Mouse (Mus musculus): ENCODE measurements at regions not wholly inside any gene's neighbourhood (a gene's known extent, or its start where the extent isn't known, plus 50 kb on each side); places are given as distances from the start of the nearest gene placed in this dataset.
"Not testable (repeated sequence)": the region's sequence is repeated elsewhere in the genome, so short reads cannot be mapped to it uniquely, and the experiment has no call there.

- no peaks in the 10 kb centered on the region for H3K4me1 ChIP-seq (replicated peaks)
- no peak overlapping the region for H3K4me2 ChIP-seq
- 76% methylated on average over 4 of the region's 4 CpGs for WGBS
- H3K4me3 ChIP-seq: no peak overlapping the region
- H3K36me3 ChIP-seq: no peaks in the 10 kb centered on the region
- no peaks in the 10 kb centered on the region for H3K9me3 ChIP-seq (replicated peaks)
- no peak overlapping the region for H3K27ac ChIP-seq (ENCODE audit: poor library complexity, severe bottlenecking)
- no peaks in the 10 kb centered on the region for H3K27me3 ChIP-seq (replicated peaks)
- no peak overlapping the region for H3K9ac ChIP-seq
- no peak for ATAC-seq (ENCODE audit: insufficient number of reproducible peaks, low FRiP score)
Observed at GRCm38 (mm10) chr13:72231032-72231591, 267.6 kb upstream of the Irx1 start.

GRCm38 (mm10) chr13:72232080-72232479 is 268.6 kb upstream of the Irx1 start:
- Histone ChIP-seq H3K36me3 (no peaks in the 10 kb centered on the region), H3K27me3 (replicated peaks) (no peaks in the 10 kb centered on the region), H3K4me3 (no peak overlapping the region), H3K4me2 (no peak overlapping the region), H3K9me3 (replicated peaks) (no peaks in the 10 kb centered on the region), H3K4me1 (replicated peaks) (no peaks in the 10 kb centered on the region), H3K9ac (no peak overlapping the region), H3K27ac (ENCODE audit: poor library complexity, severe bottlenecking) (no peak overlapping the region)
- no peak for ATAC-seq (ENCODE audit: insufficient number of reproducible peaks, low FRiP score)

GRCm38 (mm10) chr13:72241919-72242318 is 278.4 kb upstream of the Irx1 start:
- no peak overlapping the region for H3K27ac ChIP-seq (ENCODE audit: poor library complexity, severe bottlenecking)
- H3K9ac ChIP-seq: no peak overlapping the region
- ATAC-seq (ENCODE audit: insufficient number of reproducible peaks, low FRiP score): no peak
- no peak overlapping the region for H3K4me2 ChIP-seq
- H3K4me3 ChIP-seq: no peak overlapping the region
- H3K36me3 ChIP-seq: no peaks in the 10 kb centered on the region
- H3K9me3 ChIP-seq (replicated peaks): no peaks in the 10 kb centered on the region
- WGBS: 77% methylated on average over 3 of the region's 3 CpGs
- H3K27me3 ChIP-seq (replicated peaks): no peaks in the 10 kb centered on the region
- no peaks in the 10 kb centered on the region for H3K4me1 ChIP-seq (replicated peaks)

GRCm38 (mm10) chr13:72250419-72250818 is 286.9 kb upstream of the Irx1 start:
- no peak overlapping the region for H3K27ac ChIP-seq (ENCODE audit: poor library complexity, severe bottlenecking)
- no peaks in the 10 kb centered on the region for H3K27me3 ChIP-seq (replicated peaks)
- H3K4me2 ChIP-seq: no peak overlapping the region
- H3K4me1 ChIP-seq (replicated peaks): no peaks in the 10 kb centered on the region
- ATAC-seq (ENCODE audit: insufficient number of reproducible peaks, low FRiP score): no peak
- no peaks in the 10 kb centered on the region for H3K9me3 ChIP-seq (replicated peaks)
- H3K36me3 ChIP-seq: no peaks in the 10 kb centered on the region
- no peak overlapping the region for H3K4me3 ChIP-seq
- H3K9ac ChIP-seq: no peak overlapping the region

GRCm38 (mm10) chr13:72253242-72253641 is 289.7 kb upstream of the Irx1 start:
- not testable (repeated sequence) for H3K9me3 ChIP-seq (replicated peaks); H3K27me3 ChIP-seq (replicated peaks); H3K36me3 ChIP-seq; H3K27ac ChIP-seq (ENCODE audit: poor library complexity, severe bottlenecking); H3K9ac ChIP-seq; H3K4me1 ChIP-seq (replicated peaks); ATAC-seq (ENCODE audit: insufficient number of reproducible peaks, low FRiP score); H3K4me3 ChIP-seq
- H3K4me2 ChIP-seq: 0 out of 2 replicates have a peak overlapping the region, but pooled peaks have one; percentile 7
- 46% methylated on average over 13 of the region's 13 CpGs for WGBS

DNA sequence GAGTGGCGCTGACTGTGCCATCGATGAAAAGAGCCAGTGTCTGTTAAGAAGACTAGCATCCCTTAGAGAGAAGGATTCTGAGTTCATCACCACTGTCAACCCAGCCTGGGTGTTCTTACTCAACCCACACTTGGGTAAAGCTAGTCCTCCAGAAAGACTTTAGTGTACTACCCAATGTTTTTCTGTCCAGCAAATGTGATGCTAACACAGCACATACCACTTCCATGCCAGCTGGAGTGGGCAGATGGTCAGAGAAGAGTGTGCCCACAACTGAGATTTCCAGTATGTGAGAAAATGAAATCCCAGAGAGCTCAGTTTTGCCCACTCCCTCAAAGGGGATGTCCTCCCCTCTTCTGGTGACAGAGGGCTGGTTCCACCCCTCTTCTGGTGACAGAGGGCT is 295.3 kb upstream of the Irx1 start:
- no peaks in the 10 kb centered on the region for H3K27me3 ChIP-seq (replicated peaks)
- no peak overlapping the region for H3K4me2 ChIP-seq
- ATAC-seq (ENCODE audit: insufficient number of reproducible peaks, low FRiP score): no peak
- H3K4me3 ChIP-seq: no peak overlapping the region
- H3K4me1 ChIP-seq (replicated peaks): no peaks in the 10 kb centered on the region
- H3K36me3 ChIP-seq: no peaks in the 10 kb centered on the region
- H3K9ac ChIP-seq: no peak overlapping the region
- H3K9me3 ChIP-seq (replicated peaks): no peaks in the 10 kb centered on the region
- H3K27ac ChIP-seq (ENCODE audit: poor library complexity, severe bottlenecking): no peak overlapping the region
- 67% methylated on average over 2 of the region's 2 CpGs for WGBS

DNA sequence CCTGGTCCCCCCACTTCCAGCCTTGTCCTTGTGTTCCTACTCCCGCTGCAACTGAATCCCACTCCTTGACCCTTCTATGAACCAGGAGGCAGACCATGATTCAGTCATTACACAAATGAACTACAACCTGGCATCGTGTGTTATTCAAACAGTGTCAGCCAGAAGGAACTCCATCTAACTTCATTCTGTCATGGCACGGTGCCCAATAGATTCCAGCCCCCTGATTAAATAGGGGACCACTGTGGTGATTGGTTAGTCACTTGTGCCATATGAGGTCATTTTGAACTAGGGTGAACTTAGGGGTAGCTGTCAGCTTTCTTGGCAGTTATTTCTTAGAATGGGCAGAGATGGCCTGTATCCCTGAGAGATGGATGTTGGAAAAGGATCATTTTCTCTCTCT is 300.9 kb upstream of the Irx1 start:
- 74% methylated on average over 3 of the region's 3 CpGs for WGBS
- Histone ChIP-seq H3K4me3 (no peak overlapping the region), H3K4me2 (no peak overlapping the region), H3K4me1 (replicated peaks) (no peaks in the 10 kb centered on the region), H3K27ac (ENCODE audit: poor library complexity, severe bottlenecking) (no peak overlapping the region), H3K9me3 (replicated peaks) (no peaks in the 10 kb centered on the region), H3K9ac (no peak overlapping the region), H3K36me3 (no peaks in the 10 kb centered on the region), H3K27me3 (replicated peaks) (no peaks in the 10 kb centered on the region)
- no peak for ATAC-seq (ENCODE audit: insufficient number of reproducible peaks, low FRiP score)

- H3K9ac ChIP-seq: no peak overlapping the region
- no peak overlapping the region for H3K4me3 ChIP-seq
- H3K4me2 ChIP-seq: no peak overlapping the region
- H3K27me3 ChIP-seq (replicated peaks): no peaks in the 10 kb centered on the region
- WGBS: 84% methylated on average over 7 of the region's 7 CpGs
- H3K27ac ChIP-seq (ENCODE audit: poor library complexity, severe bottlenecking): no peak overlapping the region
- H3K36me3 ChIP-seq: no peaks in the 10 kb centered on the region
- H3K9me3 ChIP-seq (replicated peaks): no peaks in the 10 kb centered on the region
- ATAC-seq (ENCODE audit: insufficient number of reproducible peaks, low FRiP score): no peak
- no peaks in the 10 kb centered on the region for H3K4me1 ChIP-seq (replicated peaks)
Observed at GRCm38 (mm10) chr13:72265116-72265515, 301.6 kb upstream of the Irx1 start.

- Histone ChIP-seq H3K9ac (no peak overlapping the region), H3K4me3 (no peak overlapping the region), H3K27ac (ENCODE audit: poor library complexity, severe bottlenecking) (no peak overlapping the region), H3K36me3 (no peaks in the 10 kb centered on the region), H3K9me3 (replicated peaks) (no peaks in the 10 kb centered on the region), H3K4me2 (no peak overlapping the region), H3K27me3 (replicated peaks) (no peaks in the 10 kb centered on the region), H3K4me1 (replicated peaks) (no peaks in the 10 kb centered on the region)
- ATAC-seq (ENCODE audit: insufficient number of reproducible peaks, low FRiP score): no peak
- 83% methylated on average over 11 of the region's 11 CpGs for WGBS
Observed at GRCm38 (mm10) chr13:72265650-72266049, 302.1 kb upstream of the Irx1 start.

- 82% methylated on average over 12 of the region's 12 CpGs for WGBS
- Histone ChIP-seq H3K4me2 (no peak overlapping the region), H3K27ac (ENCODE audit: poor library complexity, severe bottlenecking) (no peak overlapping the region), H3K9ac (no peak overlapping the region), H3K4me3 (no peak overlapping the region), H3K9me3 (replicated peaks) (no peaks in the 10 kb centered on the region), H3K36me3 (no peaks in the 10 kb centered on the region), H3K27me3 (replicated peaks) (no peaks in the 10 kb centered on the region), H3K4me1 (replicated peaks) (no peaks in the 10 kb centered on the region)
- ATAC-seq (ENCODE audit: insufficient number of reproducible peaks, low FRiP score): no peak
Observed at GRCm38 (mm10) chr13:72266174-72266768, 302.7 kb upstream of the Irx1 start.

DNA sequence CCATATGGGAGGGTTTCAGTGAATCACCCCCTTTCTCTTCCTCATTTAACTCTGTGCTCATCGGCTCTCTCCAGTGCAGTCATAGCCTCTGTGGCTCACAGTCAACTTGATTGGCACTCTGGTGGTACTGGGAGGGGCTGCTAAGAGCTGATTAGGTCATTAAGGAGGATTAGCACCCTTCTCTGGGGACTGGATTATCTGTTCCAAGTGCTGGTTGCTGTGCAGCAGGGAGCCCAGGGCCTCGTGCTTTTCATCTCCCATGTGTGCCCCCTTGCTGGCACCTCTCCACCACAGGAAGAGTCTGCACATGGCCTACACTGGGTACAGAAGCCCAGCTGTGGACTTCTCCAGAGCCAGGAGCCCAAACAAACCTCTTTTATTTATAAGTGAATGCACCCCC is 316.8 kb upstream of the Irx1 start:
- H3K27me3 ChIP-seq (replicated peaks): no peaks in the 10 kb centered on the region
- ATAC-seq (ENCODE audit: insufficient number of reproducible peaks, low FRiP score): no peak
- H3K27ac ChIP-seq (ENCODE audit: poor library complexity, severe bottlenecking): no peak overlapping the region
- H3K4me1 ChIP-seq (replicated peaks): no peaks in the 10 kb centered on the region
- H3K4me2 ChIP-seq: no peak overlapping the region
- WGBS: 23% methylated on average over 2 of the region's 2 CpGs
- 0 out of 2 replicates have a peak, but pooled peaks cover 3% of the 10 kb centered on the region for H3K9me3 ChIP-seq (replicated peaks)
- H3K9ac ChIP-seq: no peak overlapping the region
- H3K4me3 ChIP-seq: no peak overlapping the region
- H3K36me3 ChIP-seq: no peaks in the 10 kb centered on the region

- no peaks in the 10 kb centered on the region for H3K4me1 ChIP-seq (replicated peaks)
- H3K27ac ChIP-seq (ENCODE audit: poor library complexity, severe bottlenecking): no peak overlapping the region
- no peaks in the 10 kb centered on the region for H3K36me3 ChIP-seq
- H3K9me3 ChIP-seq (replicated peaks): 0 out of 2 replicates have a peak, but pooled peaks cover 3% of the 10 kb centered on the region
- ATAC-seq (ENCODE audit: insufficient number of reproducible peaks, low FRiP score): no peak
- 77% methylated on average over 5 of the region's 5 CpGs for WGBS
- no peaks in the 10 kb centered on the region for H3K27me3 ChIP-seq (replicated peaks)
- no peak overlapping the region for H3K9ac ChIP-seq
- no peak overlapping the region for H3K4me3 ChIP-seq
- no peak overlapping the region for H3K4me2 ChIP-seq
Observed at GRCm38 (mm10) chr13:72280871-72281270, 317.3 kb upstream of the Irx1 start.
